Mouse (Mus musculus) granulocyte monocyte progenitor cell, adult 5-6 weeks (primary cell): ENCODE results near the gene Csgalnact2. TPM values are rescaled to one million over a fixed set of nuclear protein-coding genes. Genes with fewer than 3 reads are reported as not detected.

Source experiments
- ATAC-seq: replicated peaks from 2 replicates; pipeline ENCODE4 v1.8.0; 2016; ENCODE audit warnings: mild to moderate bottlenecking, moderate TSS enrichment, inconsistent platforms; ENCODE audit not compliant: poor library complexity, severe bottlenecking
- total RNA-seq, 2 experiments: library from RNA; stranded (forward) in 1 of 2; stranded (reverse) in 1 of 2; fragments of 200-712, 200-1000 nt in 1 of 2; fragments of >200 nt in 1 of 2; fragmentation: Nextera tagmentation in 1 of 2; gene quantifications; 2 replicates each; pipeline ENCODE4 v1.2.3; 2014 to 2017

Csgalnact2 gene
- total RNA-seq, 2 experiments from 2014 or later = 137 to 228 TPM

DNA sequence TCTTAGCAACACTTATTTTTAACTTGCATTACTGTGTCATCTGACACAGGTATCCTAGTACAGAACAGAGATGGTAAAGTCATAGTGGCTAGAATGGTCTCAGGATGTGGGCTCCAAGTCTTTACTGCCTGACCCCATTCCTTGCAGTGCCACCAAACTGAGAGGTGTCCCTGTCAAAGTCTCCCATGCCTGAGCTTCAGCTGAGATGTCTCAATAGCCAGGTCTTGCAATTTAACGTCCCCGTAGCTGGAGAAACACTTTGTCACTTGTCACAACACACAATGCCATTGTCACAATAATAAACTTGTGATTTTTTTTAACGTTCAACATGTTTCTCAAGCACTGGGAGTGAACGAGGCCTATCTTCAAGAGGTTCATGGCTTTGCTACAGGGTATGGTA lies 11.2 kb upstream of the Csgalnact2 start:
- peak; percentile 25 for ATAC-seq

GRCm38 (mm10) chr6:118140961-118141360 lies 2.0 kb upstream of the Csgalnact2 start:
- peak; percentile 66 for ATAC-seq

- peak; percentile 53 for ATAC-seq
Measured at GRCm38 (mm10) chr6:118137148-118137547, 1.8 kb downstream of the Csgalnact2 start.

GRCm38 (mm10) chr6:118134461-118134860 lies 4.5 kb downstream of the Csgalnact2 start:
- peak; percentile 13 for ATAC-seq

- ATAC-seq = no peak
Measured at GRCm38 (mm10) chr6:118130022-118130421, 8.9 kb downstream of the Csgalnact2 start.

GRCm38 (mm10) chr6:118127827-118128487 lies 11.0 kb downstream of the Csgalnact2 start:
- ATAC-seq = peak; percentile 74

DNA sequence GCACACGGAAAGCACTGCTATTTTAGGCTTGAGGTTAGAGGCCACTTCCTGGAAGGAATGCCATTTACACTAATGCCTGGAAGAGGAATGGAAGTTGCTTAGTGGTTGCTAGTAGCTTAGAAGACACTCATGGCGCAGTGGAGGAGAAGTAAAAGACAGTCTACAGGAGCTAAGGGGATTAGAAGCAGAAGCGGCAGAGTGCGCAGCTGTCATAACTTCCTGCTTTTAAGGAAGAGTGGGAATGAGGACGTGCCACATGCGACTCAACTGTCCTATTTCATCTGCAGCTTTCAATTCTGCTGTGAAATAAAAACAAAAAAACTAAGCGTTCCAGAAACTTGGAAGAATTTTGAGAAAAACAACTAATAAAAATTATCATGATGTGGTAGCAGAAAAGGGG lies 11.7 kb downstream of the Csgalnact2 start:
- ATAC-seq = peak; percentile 79

DNA sequence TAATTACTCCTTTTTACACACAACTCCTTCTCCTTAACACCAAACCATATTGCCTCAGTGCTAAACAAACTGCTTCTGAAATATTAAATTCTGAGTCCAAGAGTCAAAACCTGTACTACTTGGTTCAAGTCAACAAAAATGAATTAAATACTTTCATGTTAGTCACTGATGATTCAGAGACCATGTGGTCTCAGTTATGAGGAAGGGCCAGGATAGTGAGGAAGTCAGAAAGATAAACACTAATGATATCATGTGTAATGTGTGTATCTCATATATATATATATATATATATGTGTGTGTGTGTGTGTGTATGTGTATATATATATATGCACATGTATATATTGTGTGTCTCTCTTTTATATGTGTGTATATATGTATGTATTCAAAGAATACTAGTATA lies 12.4 kb downstream of the Csgalnact2 start:
- no peak for ATAC-seq

DNA sequence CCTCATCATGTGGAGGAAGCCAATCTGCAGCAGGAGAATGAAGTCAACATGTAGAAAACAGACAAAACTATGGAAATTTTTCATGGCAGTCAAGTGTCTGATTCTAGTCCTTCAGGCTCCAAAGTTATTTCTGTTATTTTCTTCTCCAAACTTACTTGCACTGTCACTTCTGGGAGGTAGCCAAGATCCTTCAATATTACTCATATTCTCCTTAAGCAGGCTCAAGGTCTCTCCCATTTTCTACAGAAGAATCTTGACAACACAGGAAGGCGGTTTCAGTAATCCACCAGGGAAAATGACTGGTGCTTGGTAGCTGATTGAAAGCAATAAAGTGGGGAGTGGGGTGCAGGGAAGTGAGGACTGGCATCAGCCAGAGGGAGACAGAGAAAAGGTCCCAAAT lies 16.2 kb downstream of the Csgalnact2 start:
- no peak for ATAC-seq

- ATAC-seq = no peak
Measured at GRCm38 (mm10) chr6:118111810-118112209, 27.1 kb downstream of the Csgalnact2 start.

DNA sequence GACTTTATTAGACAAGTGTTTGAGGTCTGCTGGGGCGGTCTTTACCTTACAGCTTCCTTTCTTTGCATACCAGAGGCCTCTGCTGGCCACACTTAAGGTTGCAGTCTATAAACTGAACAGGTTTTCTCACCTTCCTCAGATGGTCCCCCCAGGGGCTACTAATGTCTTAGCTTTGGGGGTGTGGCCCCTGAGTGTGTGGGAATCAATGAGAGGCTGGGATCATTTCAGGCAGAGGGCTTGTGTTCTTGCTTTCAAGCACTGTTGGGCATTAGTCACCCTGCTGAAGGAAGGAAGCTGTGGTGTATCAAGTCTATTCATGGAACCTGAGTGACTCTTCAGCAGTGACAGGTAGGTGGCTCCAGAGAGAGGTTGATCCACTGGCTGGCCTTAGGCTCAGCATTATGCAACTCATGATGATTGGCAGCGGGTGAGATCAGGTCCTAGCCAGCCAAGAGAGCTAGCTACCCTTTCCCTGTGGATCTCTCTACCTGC lies 39.6 kb downstream of the Csgalnact2 start:
- peak; percentile 80 for ATAC-seq

GRCm38 (mm10) chr6:118097765-118098365 lies 41.1 kb downstream of the Csgalnact2 start:
- ATAC-seq = no peak

DNA sequence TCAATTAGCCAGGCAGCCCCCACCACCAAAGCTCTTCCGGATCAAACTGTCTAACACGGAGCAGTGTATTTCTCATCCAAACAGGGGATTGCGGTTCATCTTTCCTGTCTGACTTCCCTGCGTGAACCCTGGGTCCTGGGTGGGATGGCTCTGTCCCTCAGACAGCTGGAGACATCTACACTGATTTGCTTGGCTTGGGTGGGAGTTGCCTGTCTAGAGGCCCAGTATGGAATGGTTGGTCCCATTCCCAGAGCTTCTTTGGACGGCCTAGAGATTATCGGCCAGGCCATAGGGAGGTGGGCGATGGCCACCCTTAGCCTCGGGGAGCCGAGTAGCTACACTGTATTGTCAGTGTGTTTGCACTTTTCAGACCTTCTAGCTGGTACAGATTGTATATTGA lies 48.1 kb downstream of the Csgalnact2 start:
- ATAC-seq = no peak

DNA sequence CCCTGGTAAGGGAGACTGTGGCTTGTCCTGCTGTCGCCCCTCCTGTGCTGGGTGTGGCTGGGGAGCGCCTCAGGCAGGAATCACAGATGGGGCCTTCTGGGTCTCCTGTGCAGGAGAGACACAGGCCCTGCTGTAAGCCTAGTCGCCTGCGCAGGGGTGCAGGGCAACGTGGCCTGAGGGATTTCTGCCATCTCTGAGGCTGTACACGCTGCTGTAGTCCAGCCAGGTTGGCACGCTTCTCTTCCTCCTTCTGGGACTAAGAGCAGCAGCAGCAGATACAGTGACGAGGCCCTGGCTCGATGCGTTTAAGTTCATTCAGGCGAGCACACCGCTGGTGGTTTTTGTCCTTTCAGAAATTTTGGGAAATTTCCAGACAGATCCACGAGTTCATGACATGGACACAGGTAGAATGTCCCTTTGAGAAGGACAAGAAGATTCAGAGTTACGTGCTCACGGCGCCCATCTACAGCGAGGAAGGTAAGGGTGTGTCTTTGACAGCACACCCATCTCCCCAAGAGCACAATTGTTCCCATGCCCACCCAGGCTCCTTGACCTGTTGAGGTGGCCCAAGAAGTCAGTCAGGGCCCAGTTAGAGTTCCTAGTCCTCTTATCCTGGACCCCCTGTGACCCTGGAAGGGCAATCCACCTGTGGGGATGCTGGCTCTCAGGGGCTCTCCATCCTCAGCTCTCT lies 50.0 kb downstream of the Csgalnact2 start:
- no peak for ATAC-seq

GRCm38 (mm10) chr6:118087955-118088354 lies 51.0 kb downstream of the Csgalnact2 start:
- ATAC-seq = peak; percentile 58

- no peak for ATAC-seq
Measured at GRCm38 (mm10) chr6:118084596-118084995, 54.3 kb downstream of the Csgalnact2 start.

- ATAC-seq = no peak
Measured at GRCm38 (mm10) chr6:118083608-118084007, 55.3 kb downstream of the Csgalnact2 start.

DNA sequence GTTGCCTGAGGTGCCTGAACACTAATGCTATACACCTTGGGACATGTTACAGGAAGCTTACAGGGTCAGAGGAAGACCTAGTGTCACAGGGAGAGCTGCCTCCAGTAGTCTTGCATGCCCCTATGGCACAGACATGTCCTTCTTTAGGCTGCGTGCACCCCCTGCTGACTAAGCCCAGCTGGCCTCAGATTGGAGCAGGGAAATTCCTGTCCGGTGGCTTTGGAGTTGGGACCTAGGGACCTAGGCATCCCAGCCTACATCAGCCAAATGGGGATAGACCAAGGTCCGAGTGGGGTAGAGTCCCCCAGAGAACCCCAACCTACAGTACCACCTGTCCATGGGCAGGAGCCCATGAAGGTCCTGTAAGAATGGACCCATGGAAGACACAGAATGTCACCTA lies 56.6 kb downstream of the Csgalnact2 start:
- ATAC-seq = no peak

- no peak for ATAC-seq
Measured at GRCm38 (mm10) chr6:118080711-118081110, 58.2 kb downstream of the Csgalnact2 start.

- ATAC-seq = no peak
Measured at GRCm38 (mm10) chr6:118079762-118080465, 59.0 kb downstream of the Csgalnact2 start.

DNA sequence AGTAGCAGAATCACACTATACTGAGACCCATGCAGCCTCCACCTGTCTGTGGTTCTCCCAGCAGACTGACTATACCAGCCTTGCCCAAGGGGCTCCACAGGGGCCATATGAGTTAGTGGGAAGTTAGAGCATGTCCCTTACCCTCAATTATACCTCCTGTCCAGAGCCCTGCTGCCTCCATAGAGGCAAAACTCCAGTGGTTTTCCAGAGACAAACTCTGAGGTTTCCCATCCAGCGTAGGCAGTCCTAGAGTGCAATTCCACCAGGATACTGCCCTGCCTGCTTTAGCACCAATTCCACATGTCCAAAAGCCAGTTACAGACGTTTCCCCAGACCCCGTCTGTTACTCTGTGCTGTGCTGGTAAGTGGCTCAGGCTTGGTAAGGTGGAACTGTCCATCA lies 59.6 kb downstream of the Csgalnact2 start:
- ATAC-seq = no peak
